8 mouse cellular contexts compared by ENCODE assay signal in the genomic region with DNA sequence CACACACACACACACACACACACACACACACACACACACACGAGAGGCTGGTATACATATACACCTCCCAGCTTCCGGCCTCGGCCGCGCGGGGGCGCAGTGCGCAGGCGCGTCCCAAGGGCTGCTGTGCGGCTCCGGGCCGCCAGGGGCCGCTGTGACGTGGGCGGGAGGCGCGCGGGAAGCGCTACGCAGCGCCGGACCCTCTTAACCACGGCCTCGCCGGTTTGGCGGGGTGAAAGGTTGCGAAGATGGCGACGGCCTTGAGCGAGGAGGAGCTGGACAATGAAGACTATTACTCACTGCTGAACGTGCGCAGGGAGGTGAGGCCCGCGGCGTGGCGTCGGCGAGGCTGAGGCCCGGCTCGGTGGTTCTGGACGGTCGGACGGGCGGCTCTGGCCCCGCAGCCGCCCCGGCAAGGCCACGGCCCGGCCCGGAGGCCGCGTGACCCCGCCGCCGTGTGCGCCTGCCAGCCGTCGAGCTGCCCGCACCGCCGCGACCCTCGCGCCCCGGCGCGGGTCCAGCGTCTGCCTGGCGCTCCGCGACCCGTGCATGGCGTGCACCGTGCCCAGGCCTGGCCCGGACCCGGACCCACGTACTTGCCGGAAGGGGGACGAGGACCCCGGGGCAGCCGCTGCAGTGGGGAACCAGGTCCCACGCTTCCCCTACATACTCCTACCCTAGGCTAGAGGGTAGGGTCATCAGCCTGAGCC. TPM values are rescaled to one million over a fixed set of nuclear protein-coding genes. Genes with fewer than 3 reads are reported as not detected.
DNase-seq lines count a peak whose midpoint lies in the region; ATAC-seq and TF ChIP-seq lines count a peak whose summit lies in the region.

A gene (plus strand): TSS at position 187 of the 710 bp plus-strand sequence.

- H3K36me3 ChIP-seq in heart, embryonic 11.5 days (ENCODE audit: control insufficient read depth, insufficient read depth, low read length), result no peaks in the 10 kb centered on the region
- H3K36me3 ChIP-seq in kidney, embryonic 16.5 days (ENCODE audit: insufficient read depth, low read length), result no peaks in the 10 kb centered on the region
- no peaks in the 10 kb centered on the region for H3K36me3 ChIP-seq in liver, adult 2 months (ENCODE audit: control insufficient read depth, insufficient read depth, low read length)
- H3K36me3 ChIP-seq in myocyte (ENCODE audit: control insufficient read depth, insufficient read depth), result no peaks in the 10 kb centered on the region
- H3K36me3 ChIP-seq in splenic B cell, adult 2 months (ENCODE audit: control insufficient read depth, insufficient read depth, low read length, poor library complexity, severe bottlenecking), result no peaks in the 10 kb centered on the region

- H3K4me1 ChIP-seq in heart, embryonic 11.5 days (ENCODE audit: control insufficient read depth, insufficient read depth, low read length), result peaks cover 17% of the 10 kb centered on the region
- H3K4me1 ChIP-seq in kidney, embryonic 16.5 days (ENCODE audit: insufficient read depth, low read length), result peaks cover 24% of the 10 kb centered on the region
- H3K4me1 ChIP-seq in liver, adult 2 months (ENCODE audit: control insufficient read depth, insufficient read depth, low read length), result peaks cover 29% of the 10 kb centered on the region

- H3K79me2 ChIP-seq in liver, adult 2 months (ENCODE audit: control insufficient read depth, insufficient read depth, low read length), result peaks cover 35% of the 10 kb centered on the region
- peaks cover 51% of the 10 kb centered on the region for H3K79me2 ChIP-seq in myocyte (ENCODE audit: control insufficient read depth, insufficient read depth)

- H3K9me3 ChIP-seq in heart, embryonic 11.5 days (replicated peaks; ENCODE audit: control insufficient read depth, low read length), result no peaks in the 10 kb centered on the region
- no peaks in the 10 kb centered on the region for H3K9me3 ChIP-seq in kidney, embryonic 16.5 days (ENCODE audit: low read length)

- no peaks in the 10 kb centered on the region for H3K27me3 ChIP-seq in heart, embryonic 11.5 days (ENCODE audit: control insufficient read depth, insufficient read depth, low read length)
- no peaks in the 10 kb centered on the region for H3K27me3 ChIP-seq in kidney, embryonic 16.5 days (ENCODE audit: insufficient read depth, low read length)
- no peaks in the 10 kb centered on the region for H3K27me3 ChIP-seq in liver, adult 2 months (ENCODE audit: control insufficient read depth, insufficient read depth, low read length)
- no peaks in the 10 kb centered on the region for H3K27me3 ChIP-seq in myocyte (ENCODE audit: control insufficient read depth, insufficient read depth, insufficient read length)
- H3K27me3 ChIP-seq in splenic B cell, adult 2 months (ENCODE audit: control insufficient read depth, insufficient read depth, low read length, poor library complexity, severe bottlenecking), result no peaks in the 10 kb centered on the region; the same call in 1 of the 2 replicates

- H3K4me2 ChIP-seq in heart, embryonic 11.5 days, result peak within 1 kb of the TSS; percentile 92
- peak within 1 kb of the TSS; percentile 89 for H3K4me2 ChIP-seq in kidney, embryonic 16.5 days (replicated peaks; ENCODE audit: low read depth, low read length)
- peak within 1 kb of the TSS; percentile 96 for H3K4me2 ChIP-seq in myocyte (ENCODE audit: low read depth)

- 0 out of 2 replicates have a peak, but pooled peaks have one; percentile 43 for TF ChIP-seq POLR2A in liver, adult 2 months (IDR thresholded peaks at IDR 0.05; ENCODE audit: extremely low read depth, insufficient read depth, low read length)
- peak; percentile 77 for TF ChIP-seq POLR2A in myocyte (IDR thresholded peaks at IDR 0.05; ENCODE audit: insufficient read length, low read depth)

- H3K27ac ChIP-seq in heart, embryonic 11.5 days (ENCODE audit: low read depth, low read length), result peak within 1 kb of the TSS; percentile 24; the same call in 1 of the 2 replicates
- H3K27ac ChIP-seq in kidney, embryonic 16.5 days (ENCODE audit: low read length), result 0 out of 2 replicates have a peak within 1 kb of the TSS, but pooled peaks have one; percentile 46
- peak within 1 kb of the TSS; percentile 89 for H3K27ac ChIP-seq in liver, adult 2 months (replicated peaks; ENCODE audit: insufficient read depth, low read depth, low read length)

- peak within 1 kb of the TSS; percentile 98 for H3K9ac ChIP-seq in heart, embryonic 11.5 days (ENCODE audit: low read depth, low read length)
- H3K9ac ChIP-seq in kidney, embryonic 16.5 days (replicated peaks; ENCODE audit: low read length), result peak within 1 kb of the TSS; percentile 97
- peak within 1 kb of the TSS; percentile 93 for H3K9ac ChIP-seq in liver, adult 2 months (ENCODE audit: low read depth, low read length)

- peak; percentile 95 for TF ChIP-seq CTCF in liver, adult 2 months (IDR thresholded peaks at IDR 0.05; ENCODE audit: low read depth, low read length)

- peak; percentile 98 to 99 for DNase-seq in B cell, adult 2 months
- DNase-seq in brain, adult 2 months (ENCODE audit: low read depth, low spot score), result peak; percentile 97
- DNase-seq in liver, adult 2 months (ENCODE audit: extremely low read depth, low read depth, low spot score), result peak; percentile 74
- DNase-seq in splenic B cell, adult 2 months (ENCODE audit: low read depth, low spot score), result peak; percentile 94

- H3K4me3 ChIP-seq in heart, embryonic 11.5 days (ENCODE audit: low read depth, low read length), result peak within 1 kb of the TSS; percentile 100
- H3K4me3 ChIP-seq in kidney, embryonic 16.5 days (ENCODE audit: low read length), result peak within 1 kb of the TSS; percentile 100
- H3K4me3 ChIP-seq in liver, adult 2 months (ENCODE audit: insufficient read depth, low read depth, low read length), result peak within 1 kb of the TSS; percentile 96
- peak within 1 kb of the TSS; percentile 82 for H3K4me3 ChIP-seq in myocyte

- peak; percentile 85 for ATAC-seq in erythroblast, adult 5-6 weeks (replicated peaks; ENCODE audit: low FRiP score, poor library complexity, severe bottlenecking)
- peak; percentile 76 for ATAC-seq in heart, embryonic 11.5 days (replicated peaks; ENCODE audit: insufficient number of reproducible peaks, low FRiP score, low TSS enrichment)
- peak; percentile 94 for ATAC-seq in kidney, embryonic 16.5 days (ENCODE audit: low FRiP score, low TSS enrichment)

- under 1% methylated on average over 78 of the region's 83 CpGs for WGBS in heart, embryonic 11.5 days (ENCODE audit: insufficient replicate concordance)
- under 1% methylated on average over 65 of the region's 83 CpGs for WGBS in kidney, embryonic 16.5 days
- under 1% methylated on average over 80 of the region's 83 CpGs for WGBS in liver, adult 2 months

- H3ac ChIP-seq in myocyte (ENCODE audit: control insufficient read depth, insufficient read length), result peak within 1 kb of the TSS; percentile 77

TF ChIP-seq in myocyte, 11 proteins besides CTCF, POLR2A, EP300 and RAD21:
- TF ChIP-seq MYOD1 (IDR thresholded peaks at IDR 0.05; ENCODE audit: control insufficient read depth in 1 of 3, insufficient read length in 2 of 3, low read depth in 2 of 3) (peak in 1 of 3 experiments; percentile 48), MYOG (IDR thresholded peaks at IDR 0.05; ENCODE audit: control insufficient read depth in 1 of 3, insufficient read depth in 1 of 3, insufficient read length in 2 of 3, low read depth in 2 of 3) (peak in 2 of 3 experiments; percentile 1 to 66), E2F4 (IDR thresholded peaks at IDR 0.05; ENCODE audit: insufficient read depth) (no peak), POLR2AphosphoS2 (IDR thresholded peaks at IDR 0.05; ENCODE audit: insufficient read length, low read depth) (peak; percentile 78), REST (IDR thresholded peaks at IDR 0.05; ENCODE audit: insufficient read depth, insufficient read length) (peak; percentile 32), CEBPB (IDR thresholded peaks at IDR 0.05; ENCODE audit: insufficient read depth, poor library complexity, severe bottlenecking) (no peak), TCF12 (IDR thresholded peaks at IDR 0.05; ENCODE audit: insufficient read depth, poor library complexity, severe bottlenecking) (no peak)

RNA-seq across cellular contexts. Expression of the gene that starts here (rescaled TPM):
- 17.1 and 26.3 TPM in 2 replicates for total RNA-seq in erythroblast, adult 5-6 weeks (2015; ENCODE audit: low replicate concordance)
- 39.4 and 50.2 TPM in 2 replicates for total RNA-seq in erythroblast, adult 5-6 weeks (2017; ENCODE audit: low replicate concordance)
- 57.7 and 57.8 TPM in 2 replicates for polyA plus RNA-seq in heart, embryonic 11.5 days (2014; fragmentation: Nextera tagmentation; extraction: Ambion mirVana)
- polyA plus RNA-seq in kidney, embryonic 16.5 days (2015; fragmentation: Nextera tagmentation; extraction: Ambion mirVana), result 79.5 and 88.4 TPM in 2 replicates
- 23.9 and 27.4 TPM in 2 replicates for total RNA-seq in liver, adult 2 months (2014; rRNA removed)
- 47.9 and 52.6 TPM in 2 replicates for polyA plus RNA-seq in liver, adult 2 months (2012; rRNA removed)
- 45.5 TPM for polyA plus RNA-seq in myocyte (2012; fragmentation: generic; extraction: Trizol)

Comparison
In these comparisons a context has a peak if more than half of its experiments do, and no peak if none do; other contexts are left out.
1. Peak in every context shown above with its lines: DNase-seq, ATAC-seq, H3K4me3 ChIP-seq and H3K27ac ChIP-seq.
2. H3K27ac ChIP-seq: peak in every context shown above with its lines; median percentile 89 in liver, adult 2 months; 46 in kidney, embryonic 16.5 days; 24 in heart, embryonic 11.5 days.